Mouse (Mus musculus) CH12.LX (cell line): Measurements from ENCODE around the gene Pck1.

Source experiments
- CTCF ChIP-seq, 2 experiments: IDR thresholded peaks in 1 of 2; conservative IDR thresholded peaks in 1 of 2; 2 replicates each; pipeline ENCODE4 v1.5.1; 2011 to 2012; ENCODE audit warnings: low read depth in 2 of 2, low read length in 2 of 2, improper control_type of control experiment in 1 of 2, inconsistent platforms in 1 of 2, mild to moderate bottlenecking in 1 of 2, moderate library complexity in 1 of 2
- HCFC1 ChIP-seq: IDR thresholded peaks from 2 replicates; pipeline ENCODE4 v1.6.1; 2012; ENCODE audit warnings: low read depth, mild to moderate bottlenecking, inconsistent platforms, low read length, improper control_type of control experiment
- JUN ChIP-seq: IDR thresholded peaks from 2 replicates; pipeline ENCODE4 v1.6.1; 2011; ENCODE audit warnings: low read depth, mild to moderate bottlenecking, low read length, improper control_type of control experiment, moderate library complexity; ENCODE audit not compliant: insufficient read depth
- USF2 ChIP-seq: conservative IDR thresholded peaks from 2 replicates; pipeline ENCODE4 v1.6.1; 2011; ENCODE audit warnings: low read depth, low read length, improper control_type of control experiment

DNA sequence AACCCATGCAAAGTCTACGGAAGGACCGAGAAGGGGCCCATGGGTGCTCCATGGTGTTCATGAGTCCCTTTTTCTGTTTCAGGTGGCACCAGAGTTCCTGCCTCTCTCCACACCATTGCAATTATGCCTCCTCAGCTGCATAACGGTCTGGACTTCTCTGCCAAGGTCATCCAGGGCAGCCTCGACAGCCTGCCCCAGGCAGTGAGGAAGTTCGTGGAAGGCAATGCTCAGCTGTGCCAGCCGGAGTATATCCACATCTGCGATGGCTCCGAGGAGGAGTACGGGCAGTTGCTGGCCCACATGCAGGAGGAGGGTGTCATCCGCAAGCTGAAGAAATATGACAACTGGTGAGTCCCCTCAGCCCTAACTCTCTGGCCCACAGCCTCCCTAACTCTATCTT lies 418 bp downstream of the Pck1 start:
- TF ChIP-seq HCFC1 (no peak), USF2 (no peak), CTCF (conservative IDR thresholded peaks at IDR 0.05 in 1 of 2, IDR thresholded peaks at IDR 0.05 in 1 of 2; ENCODE audit: low read depth in 2 of 2, low read length in 2 of 2) (no peak), JUN (no peak)
